Mouse (Mus musculus) heart, postnatal 10 days (tissue): ENCODE results near the gene Preb. TPM values are rescaled to one million over a fixed set of nuclear protein-coding genes. Genes with fewer than 3 reads are reported as not detected.
A peak's percentile ranks its signal among the peaks of the same experiment; 100 is the strongest.

Experiments
- DNase-seq, 2 experiments: peaks; one replicate each; pipeline ENCODE4 v3.0.0; 2021
- intact Hi-C: fragments of 180-260 bp; cut with DNase I; formaldehyde crosslinking; loops from one replicate; pipeline ENCODE4 v1.15.1; 2025
- total RNA-seq, 2 experiments: library from RNA; stranded (reverse); gene quantifications; 2 replicates each; pipeline ENCODE4 v1.2.3; 2021

The Preb gene
- total RNA-seq, 2 experiments from 2014 or later: 64.9 to 71.3 TPM

- intact Hi-C loops: no loop called here
- peak; percentile 70 to 80 for DNase-seq
Measured at GRCm38 (mm10) chr5:30908426-30909299, 51.5 kb downstream of the Preb start.

DNA sequence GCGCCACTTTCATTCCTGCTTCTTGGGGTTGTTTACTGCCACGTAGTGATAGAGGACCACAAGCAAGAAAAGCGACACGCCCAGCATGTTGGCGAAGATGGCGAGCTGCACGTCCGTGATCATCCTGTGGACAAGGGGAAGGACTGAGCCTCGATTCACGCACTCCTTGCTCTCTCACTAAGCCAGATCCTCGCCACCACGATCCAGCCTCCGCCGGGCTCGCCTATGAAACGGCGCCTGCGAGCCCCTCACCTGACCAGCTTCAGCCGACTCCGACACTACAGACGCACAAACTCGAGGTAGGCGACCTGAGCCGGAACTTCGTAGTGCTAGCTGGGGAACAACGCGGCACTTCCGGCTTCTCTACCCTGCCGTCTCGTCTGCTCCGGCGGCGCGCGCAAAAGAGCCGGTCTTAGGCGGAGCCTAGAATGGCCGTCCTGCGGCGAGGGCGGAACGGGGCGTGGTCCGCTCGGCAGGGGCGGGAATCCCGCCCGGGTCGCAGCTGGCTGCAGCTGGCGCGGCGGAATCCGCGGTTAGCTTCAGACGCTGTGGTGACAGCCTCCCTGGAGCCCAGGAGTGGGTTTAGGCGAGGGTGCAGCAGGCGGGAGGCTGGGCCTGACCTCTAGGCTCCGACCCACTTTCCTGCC is 52.6 kb downstream of the Preb start, which contains the start of gene Ost4:
Ost4 (minus strand) TSS at position 376 of the 647 bp plus-strand sequence.
- peak; percentile 99 for DNase-seq
- intact Hi-C loops: loop anchor here (1.0 kb wide), 1 partner anchor 15 kb away; no protein-coding TSS in a partner anchor

DNA sequence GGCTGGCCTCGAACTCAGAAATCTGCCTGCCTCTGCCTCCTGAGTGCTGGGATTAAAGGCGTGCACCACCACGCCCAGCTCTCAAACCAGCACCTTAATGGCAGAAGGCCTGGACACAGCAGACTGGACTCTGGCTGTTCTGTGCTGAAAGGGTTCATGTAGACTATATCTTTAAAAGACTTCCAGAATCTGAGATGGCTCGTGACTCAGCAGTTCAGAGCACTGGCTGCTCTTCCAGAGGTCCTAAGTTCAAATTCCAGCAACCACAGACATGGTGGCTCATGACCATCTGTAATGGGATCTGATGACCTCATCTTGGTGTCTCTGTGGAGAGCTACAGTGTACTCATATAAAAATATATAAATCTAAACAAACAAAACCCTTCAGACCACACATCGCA is 58.3 kb downstream of the Preb start:
- intact Hi-C loops: no loop called here
- DNase-seq: no peak

Other genes with a start within 250 kb of the Preb start
- gene Dpysl5, start 248.8 kb downstream of the Preb start, total RNA-seq: under 1 TPM; 0.77 to 0.87 TPM
- gene Mapre3, start 145.7 kb downstream of the Preb start, total RNA-seq: 10 to 100 TPM; 24.8 to 26.5 TPM
- 10 to 100 TPM; 48.9 TPM for gene Tmem214, start 92.3 kb downstream of the Preb start, total RNA-seq
- gene Agbl5, start 71.7 kb downstream of the Preb start, total RNA-seq: 1 to 10 TPM; 9.4 to 9.7 TPM
- 100 to 1,000 TPM; 162 to 178 TPM for gene Ost4, start 52.6 kb downstream of the Preb start, total RNA-seq
- gene Emilin1, start 47.0 kb downstream of the Preb start, total RNA-seq: 10 to 100 TPM; 68.4 to 76.3 TPM
- 10 to 100 TPM in 1 of 2 experiments, 1 to 10 TPM in 1; 9.5 to 12.7 TPM for gene Khk, start 38.9 kb downstream of the Preb start, total RNA-seq
- gene Cgref1, start 14.8 kb downstream of the Preb start, total RNA-seq: under 1 TPM; 0.60 to 0.64 TPM
- gene Tcf23, start 8.3 kb upstream of the Preb start, total RNA-seq: under 1 TPM; 0.15 to 0.53 TPM
- gene Atraid, start 88.0 kb upstream of the Preb start, total RNA-seq: 10 to 100 TPM; 62.7 to 64.1 TPM
- 1 to 10 TPM; 4.7 to 4.8 TPM for gene Slc5a6, start 88.6 kb upstream of the Preb start, total RNA-seq
- 10 to 100 TPM; 19.1 to 21.7 TPM for gene Cad, start 94.4 kb upstream of the Preb start, total RNA-seq
- not detected for gene Dnajc5g, start 145.9 kb upstream of the Preb start, total RNA-seq
- under 1 TPM in 1 of 2 experiments, not detected in 1; 0.25 TPM for gene Slc30a3, start 147.9 kb upstream of the Preb start, total RNA-seq
- gene Trim54, start 156.4 kb upstream of the Preb start, total RNA-seq: 10 to 100 TPM; 67.3 to 78.0 TPM
- not detected for gene Ucn, start 178.5 kb upstream of the Preb start, total RNA-seq
- gene Mpv17, start 193.9 kb upstream of the Preb start, total RNA-seq: 10 to 100 TPM; 52.1 to 59.3 TPM
- gene Gm29609, start 219.6 kb upstream of the Preb start, total RNA-seq: 1 to 10 TPM in 1 of 2 experiments, under 1 TPM in 1; 0.38 to 1.6 TPM
- gene Gtf3c2, start 219.8 kb upstream of the Preb start, total RNA-seq: 10 to 100 TPM; 45.1 to 48.3 TPM
- gene Snx17, start 232.9 kb upstream of the Preb start, total RNA-seq: 10 to 100 TPM; 80.0 to 80.7 TPM
- gene Eif2b4, start 233.1 kb upstream of the Preb start, total RNA-seq: 10 to 100 TPM; 44.8 to 45.2 TPM
- gene Zfp513, start 241.9 kb upstream of the Preb start, total RNA-seq: 10 to 100 TPM; 12.7 to 12.9 TPM